Mouse (Mus musculus) lung, postnatal 10 days (tissue): ENCODE results near the gene Klhl22.

ENCODE experiments used
- DNase-seq: peaks from one replicate; pipeline ENCODE4 v3.0.0; 2021

Klhl22 gene

DNA sequence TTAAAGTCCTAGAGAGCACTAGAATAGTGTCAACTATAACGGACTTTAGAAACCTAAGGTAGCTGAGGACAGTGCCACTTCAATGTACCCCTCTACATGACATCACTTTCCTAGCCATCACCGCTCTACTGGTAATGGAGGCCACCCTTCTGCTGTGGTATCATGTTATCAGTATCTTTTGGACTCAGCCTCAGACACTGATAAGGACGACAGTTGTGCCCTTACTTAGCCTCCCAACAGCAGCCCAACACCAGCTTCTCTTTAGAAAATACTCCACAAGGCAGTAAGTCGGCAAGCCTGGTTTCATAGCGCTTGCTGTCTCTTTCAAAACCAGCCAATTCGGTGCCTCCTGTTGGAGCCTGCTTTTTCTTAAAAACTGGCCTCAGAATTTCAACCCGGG lies 75.1 kb downstream of the Klhl22 start:
- DNase-seq: no peak

DNA sequence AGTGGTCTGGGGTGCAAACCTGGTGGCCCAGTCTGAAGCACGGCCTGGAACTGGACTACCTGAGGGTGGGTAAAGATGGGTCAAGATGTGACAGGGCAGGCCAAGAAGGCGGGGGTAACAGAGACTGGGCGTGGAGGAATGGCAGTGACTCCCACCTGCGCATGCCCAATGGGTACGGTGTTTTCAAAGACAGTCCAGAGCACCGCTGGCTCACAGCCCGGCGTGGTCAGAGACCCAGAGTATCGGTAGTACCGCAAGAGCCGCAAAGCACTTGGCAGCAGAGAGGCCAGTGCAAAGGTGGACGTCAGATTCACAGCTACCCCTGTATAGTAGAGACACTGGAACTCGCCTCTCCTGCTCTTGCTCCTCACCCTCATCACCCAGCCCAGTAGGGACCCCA lies 76.1 kb downstream of the Klhl22 start:
- no peak for DNase-seq

GRCm38 (mm10) chr16:17838051-17838450 lies 78.6 kb downstream of the Klhl22 start, which contains the start of gene Car15:
TSS of gene Car15 (minus strand) at chr16:17838364.
- DNase-seq: no peak

GRCm38 (mm10) chr16:17839976-17840375 lies 80.6 kb downstream of the Klhl22 start:
- DNase-seq: no peak

GRCm38 (mm10) chr16:17842437-17842836 lies 83.0 kb downstream of the Klhl22 start:
- no peak for DNase-seq
